Mouse (Mus musculus) brown adipose tissue, adult 24 weeks (tissue): ENCODE measurements around the gene Ppp1ca. TPM values are rescaled to one million over a fixed set of nuclear protein-coding genes. Genes with fewer than 3 reads are reported as not detected.

ENCODE experiments used
- H3K27ac ChIP-seq: fragments of 200-500 bp; replicated peaks from 2 replicates; pipeline ENCODE4 v1.5.1; 2012; ENCODE audit warnings: low read depth, mild to moderate bottlenecking, low read length
- H3K4me1 ChIP-seq: fragments of 200-500 bp; 2 replicates; pipeline ENCODE4 v1.6.1; 2012; ENCODE audit warnings: low read length, mixed read lengths; ENCODE audit not compliant: control insufficient read depth, insufficient read depth, insufficient read length
- H3K4me3 ChIP-seq: fragments of 200-500 bp; 2 replicates; pipeline ENCODE4 v1.5.1; 2012; ENCODE audit warnings: low read depth, mild to moderate bottlenecking, low read length, moderate library complexity; ENCODE audit not compliant: insufficient read depth
- polyA plus RNA-seq: library from polyadenylated mRNA; stranded (reverse); fragments of >200 nt; gene quantifications from 2 replicates; pipeline ENCODE4 v1.2.4, GENCODE M21; 2012; ENCODE audit not compliant: missing spikeins, insufficient read depth, insufficient read length

Gene Ppp1ca
- polyA plus RNA-seq, 1 experiment, result 309 TPM

DNA sequence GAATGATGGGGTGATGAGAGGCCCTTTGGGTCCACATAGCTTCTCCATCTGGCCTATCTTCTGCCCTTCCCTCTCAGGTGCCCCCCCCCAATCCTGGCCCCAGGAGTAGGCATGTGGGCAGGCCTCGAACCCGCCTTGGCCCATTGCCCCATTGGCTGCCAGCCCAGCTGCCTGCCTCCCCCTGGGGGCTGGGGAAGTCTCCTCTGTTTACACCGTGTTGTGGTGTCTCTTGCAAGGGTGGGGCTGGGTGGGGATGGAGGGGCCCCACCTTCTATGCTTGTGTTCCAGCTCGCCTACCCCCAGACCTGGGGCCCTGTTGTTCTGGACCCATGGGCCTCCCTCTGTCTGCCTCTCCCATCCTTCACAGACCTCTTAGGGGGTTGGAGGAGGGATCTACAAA is 28.6 kb downstream of the Ppp1ca start:
- Histone ChIP-seq H3K27ac (no peak overlapping the region), H3K4me1 (peaks cover 4% of the 10 kb centered on the region; the same call in 1 of the 2 replicates), H3K4me3 (no peak overlapping the region)

DNA sequence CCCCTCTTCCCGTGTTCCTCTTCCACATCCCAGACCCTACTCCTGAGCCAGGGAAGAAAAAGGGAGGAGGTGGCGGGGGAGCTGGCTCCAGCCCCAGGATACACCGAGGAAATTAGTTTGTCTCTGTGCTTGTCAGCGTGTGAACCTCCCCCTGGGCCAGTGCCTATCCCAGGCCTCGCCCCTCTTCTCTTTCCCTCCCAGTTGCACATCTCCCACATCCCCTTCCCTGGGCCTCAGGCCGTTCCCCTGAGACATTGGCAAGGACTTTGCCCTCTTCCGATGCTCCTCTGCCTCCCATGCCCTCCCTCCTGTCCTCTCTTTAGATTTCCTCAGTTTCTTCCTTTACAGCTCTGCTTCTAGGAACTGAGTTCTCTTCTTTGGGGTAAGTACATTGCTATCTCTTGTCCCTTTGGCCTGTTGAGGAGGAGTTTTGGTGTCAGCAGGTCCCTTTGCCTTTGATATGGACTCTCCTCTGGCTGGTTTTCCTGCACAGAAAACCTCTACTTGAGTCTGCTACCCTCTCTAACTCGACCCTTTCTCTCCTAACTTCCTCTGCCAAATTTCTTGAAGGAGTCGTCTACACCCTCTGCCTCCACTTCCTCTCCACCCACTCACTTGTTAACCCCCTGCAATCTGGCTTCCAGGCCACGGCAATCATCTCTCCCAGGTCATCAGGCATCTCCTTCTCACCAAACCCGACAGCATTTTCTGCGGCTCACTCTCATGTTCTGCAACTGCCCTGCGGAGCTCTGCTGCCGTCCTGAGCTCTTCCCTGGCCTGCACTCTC is 29.3 kb downstream of the Ppp1ca start:
- H3K4me1 ChIP-seq, result peaks cover 4% of the 10 kb centered on the region; the same call in 1 of the 2 replicates
- H3K27ac ChIP-seq, result peak overlapping the region; percentile 23; the same call in 1 of the 2 replicates
- no peak overlapping the region for H3K4me3 ChIP-seq

DNA sequence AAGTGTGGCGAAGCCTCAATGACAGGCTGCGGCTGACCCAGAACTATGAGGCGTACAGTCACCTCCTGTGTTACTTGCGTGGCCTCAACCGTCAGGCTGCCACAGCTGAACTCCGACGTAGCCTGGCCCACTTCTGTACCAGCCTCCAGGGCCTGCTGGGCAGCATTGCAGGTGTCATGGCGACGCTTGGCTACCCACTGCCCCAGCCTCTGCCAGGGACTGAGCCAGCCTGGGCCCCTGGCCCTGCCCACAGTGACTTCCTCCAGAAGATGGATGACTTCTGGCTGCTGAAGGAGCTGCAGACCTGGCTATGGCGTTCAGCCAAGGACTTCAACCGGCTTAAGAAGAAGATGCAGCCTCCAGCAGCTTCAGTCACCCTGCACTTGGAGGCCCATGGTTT is 30.3 kb downstream of the Ppp1ca start:
- Histone ChIP-seq H3K27ac (no peak overlapping the region), H3K4me1 (peaks cover 4% of the 10 kb centered on the region; the same call in 1 of the 2 replicates), H3K4me3 (no peak overlapping the region)

DNA sequence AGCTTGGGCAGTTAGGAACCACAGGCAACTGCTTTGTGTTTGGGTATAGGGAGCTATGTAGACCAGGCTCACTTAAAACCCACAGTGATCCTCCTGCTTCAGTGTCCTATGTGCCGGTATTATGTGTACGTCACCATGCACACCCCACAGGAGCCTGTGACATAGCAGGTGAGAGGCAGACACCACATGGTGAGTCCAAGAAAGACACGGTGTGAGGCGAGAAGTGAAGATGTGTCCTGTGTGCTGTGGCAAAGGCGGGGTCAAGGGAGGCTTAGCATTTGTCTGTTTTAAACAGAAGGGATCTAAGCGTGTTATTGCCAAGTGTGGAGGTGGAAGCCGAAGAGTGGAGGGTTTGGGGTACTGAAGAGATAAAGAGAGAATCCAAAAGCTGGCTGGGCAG is 34.9 kb downstream of the Ppp1ca start:
- Histone ChIP-seq H3K4me3 (no peak overlapping the region), H3K4me1 (peaks cover 12% of the 10 kb centered on the region; the same call in 1 of the 2 replicates), H3K27ac (no peak overlapping the region)

DNA sequence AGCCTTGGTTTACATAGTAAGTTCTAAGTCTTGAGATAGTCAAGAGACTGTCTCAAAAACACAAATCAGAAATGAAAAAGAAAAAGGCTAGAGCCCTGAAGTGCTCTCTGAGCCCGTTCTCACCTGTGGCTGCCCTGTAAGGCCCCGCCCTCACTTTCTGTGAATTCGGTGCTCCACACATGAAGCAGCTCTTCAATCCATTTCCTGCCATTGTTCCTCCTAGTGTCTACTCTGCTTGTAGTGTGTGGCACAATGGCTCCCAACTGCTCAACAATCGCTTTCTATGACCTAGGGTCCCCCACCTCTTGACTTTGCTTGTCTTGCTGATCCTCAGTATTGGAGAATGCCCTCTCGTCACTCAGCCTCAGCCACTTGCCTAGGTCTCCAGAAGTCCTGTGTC is 35.6 kb downstream of the Ppp1ca start:
- H3K4me1 ChIP-seq, result peaks cover 15% of the 10 kb centered on the region; the same call in 1 of the 2 replicates

DNA sequence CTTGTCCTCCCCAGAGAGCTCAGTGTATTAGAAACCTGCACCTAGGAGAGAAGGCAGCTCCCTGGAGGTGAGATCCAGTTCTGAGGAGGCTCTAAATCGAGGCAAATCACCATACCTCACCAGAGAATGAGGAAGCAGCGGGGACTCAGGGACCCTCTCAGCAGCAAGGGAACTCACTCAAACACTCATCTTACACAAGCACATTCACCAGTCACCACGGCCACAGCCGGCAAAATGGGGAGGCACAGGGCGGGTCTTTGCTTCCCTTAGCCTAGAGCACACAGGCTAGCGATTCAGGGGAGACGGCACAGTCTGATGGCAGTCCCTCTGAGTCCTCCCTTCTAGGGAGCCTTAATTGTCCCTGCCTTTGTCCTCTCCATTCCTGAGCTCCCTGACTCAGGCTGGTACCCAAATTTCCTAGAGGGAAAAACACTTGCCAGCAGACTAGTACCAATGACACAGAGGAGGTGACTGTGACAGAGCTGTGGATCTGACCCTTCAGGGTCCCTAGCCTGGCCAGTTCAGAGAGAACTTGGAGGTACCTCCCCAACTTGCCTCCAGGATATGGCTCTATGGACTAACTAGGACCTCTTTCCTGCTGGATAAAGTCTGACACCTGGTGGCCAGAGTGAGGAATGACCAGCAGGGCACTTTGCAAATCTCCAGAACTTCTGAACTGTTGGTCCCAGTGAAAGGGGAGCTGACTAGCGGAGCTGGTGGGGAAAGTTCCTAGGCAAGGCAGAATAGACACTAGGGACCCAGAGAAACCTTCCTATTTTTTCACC is 36.2 kb downstream of the Ppp1ca start:
- Histone ChIP-seq H3K27ac (no peak overlapping the region), H3K4me1 (peaks cover 16% of the 10 kb centered on the region; the same call in 1 of the 2 replicates)

More for the DNA sequence above, 35.6 kb downstream of the Ppp1ca start:
- H3K27ac ChIP-seq, result no peak overlapping the region
- H3K4me3 ChIP-seq, result no peak overlapping the region

DNA sequence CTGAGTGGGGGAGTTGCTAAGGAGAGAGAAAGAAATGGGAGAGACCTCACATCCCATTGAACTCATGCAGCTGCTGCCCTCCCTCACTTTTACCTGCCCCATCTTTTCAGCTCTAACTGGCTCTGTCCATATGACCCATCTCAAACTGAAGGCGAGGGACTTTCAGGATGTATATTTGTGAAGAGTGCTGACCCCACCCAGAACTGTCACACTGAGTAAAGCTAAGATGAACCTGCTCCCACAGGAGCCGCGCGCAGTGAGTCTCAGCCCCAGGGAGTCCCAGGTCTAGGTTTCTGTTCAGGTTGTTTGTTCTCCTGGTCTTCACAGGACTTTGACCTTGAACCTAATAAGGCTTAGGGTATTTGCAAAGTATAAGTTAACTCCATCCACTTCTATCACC is 37.0 kb downstream of the Ppp1ca start:
- H3K4me3 ChIP-seq, result no peak overlapping the region
- H3K4me1 ChIP-seq, result peaks cover 16% of the 10 kb centered on the region; the same call in 1 of the 2 replicates
- no peak overlapping the region for H3K27ac ChIP-seq

More for the DNA sequence above, 36.2 kb downstream of the Ppp1ca start:
- H3K4me3 ChIP-seq, result no peak overlapping the region

DNA sequence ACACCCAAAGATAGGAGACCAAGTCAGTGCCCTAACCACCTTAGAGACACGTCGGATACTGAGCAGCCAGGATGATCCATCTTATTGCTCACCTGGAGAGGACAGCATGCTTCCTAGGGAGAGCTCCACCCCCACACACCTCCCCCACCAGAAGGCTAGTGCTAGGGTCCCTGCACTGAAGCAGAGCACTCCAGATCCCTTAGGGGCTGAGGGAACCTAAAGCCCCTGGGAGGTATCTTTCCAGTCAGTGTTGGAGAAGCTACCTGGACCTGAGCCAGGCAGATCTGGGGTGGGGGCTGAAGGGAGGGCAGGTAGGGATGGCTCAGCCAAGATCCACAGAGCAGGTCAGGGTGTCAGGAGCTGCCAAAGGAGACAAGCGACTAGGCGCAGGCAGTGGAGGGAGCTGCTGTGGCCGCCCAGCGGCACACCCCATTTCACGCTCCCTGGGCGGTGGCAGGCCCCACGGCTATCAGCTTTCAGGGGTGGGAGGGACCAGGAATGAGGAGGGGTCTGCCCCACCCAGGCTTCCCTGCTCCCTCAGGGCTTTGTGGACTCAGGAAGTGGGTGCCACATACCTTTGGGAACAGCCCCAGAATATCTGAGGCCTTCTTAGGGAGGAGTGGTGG is 37.7 kb downstream of the Ppp1ca start:
- H3K4me1 ChIP-seq, result peaks cover 16% of the 10 kb centered on the region; the same call in 1 of the 2 replicates
- H3K4me3 ChIP-seq, result no peak overlapping the region
- H3K27ac ChIP-seq, result peak overlapping the region; percentile 65

DNA sequence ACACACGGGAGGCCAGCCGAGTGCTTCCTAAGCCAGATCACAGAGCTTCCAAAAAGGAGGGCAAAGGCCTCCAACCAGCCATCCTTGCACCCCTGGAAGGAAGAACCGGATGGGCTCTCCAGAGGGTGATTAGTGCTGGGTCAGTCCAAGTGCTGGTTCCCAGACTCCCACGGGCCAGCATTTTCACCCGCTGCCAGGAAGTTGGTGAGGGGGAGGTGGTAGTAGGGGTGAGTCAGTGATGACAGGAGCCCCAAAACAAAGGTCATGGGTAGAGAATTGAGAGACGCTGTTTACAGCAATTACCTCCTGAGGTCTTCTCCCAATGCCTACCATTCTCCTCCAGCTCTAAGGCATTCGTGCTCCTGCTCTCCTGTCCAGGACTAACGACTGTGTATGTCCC is 38.5 kb downstream of the Ppp1ca start:
- Histone ChIP-seq H3K27ac (peak overlapping the region; percentile 73), H3K4me1 (peaks cover 16% of the 10 kb centered on the region; the same call in 1 of the 2 replicates), H3K4me3 (no peak overlapping the region)

DNA sequence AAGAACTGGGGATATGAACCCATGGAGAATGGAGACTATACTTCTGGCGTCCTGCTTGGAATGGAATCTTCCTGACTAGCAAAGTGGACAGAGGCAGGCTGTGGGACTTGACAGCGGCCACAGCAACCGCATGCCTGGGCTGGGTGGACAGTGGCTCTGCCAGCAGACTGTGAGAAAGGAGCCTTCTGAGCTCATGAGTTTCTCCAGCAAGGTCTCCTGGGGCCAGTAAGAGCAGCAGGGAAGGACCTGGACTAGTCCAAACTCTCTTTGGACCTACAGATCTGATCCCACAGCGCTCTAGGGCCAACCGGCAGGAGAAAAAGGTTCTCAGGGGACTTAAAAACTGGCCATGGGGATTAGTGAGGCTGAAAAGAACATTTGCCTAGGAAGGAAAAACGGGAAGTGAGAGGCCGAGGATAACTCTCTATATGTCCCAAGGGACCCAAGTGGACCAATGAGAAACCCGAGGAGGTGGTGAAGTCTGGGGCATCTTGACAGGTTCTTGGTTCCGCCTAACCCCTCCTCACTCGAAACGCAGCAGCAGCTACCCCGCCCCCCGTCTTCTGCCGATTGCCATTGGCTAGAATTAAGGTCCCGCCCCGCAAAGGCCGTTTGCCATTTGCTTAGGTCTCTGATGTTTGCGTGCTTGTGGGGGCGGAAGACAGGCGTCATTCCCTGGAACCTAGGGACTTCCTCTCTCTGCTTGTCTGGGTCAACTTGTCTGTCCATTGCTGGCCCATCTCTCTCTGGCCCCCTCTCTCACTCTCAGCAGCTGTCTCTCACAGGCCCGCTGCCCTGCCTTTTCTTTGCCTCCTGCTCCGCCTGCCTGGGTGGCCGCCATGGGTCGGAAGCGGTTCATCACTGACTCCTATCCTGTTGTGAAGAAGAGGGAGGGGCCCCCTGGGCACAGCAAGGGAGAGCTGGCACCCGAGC is 39.7 kb downstream of the Ppp1ca start, which contains the start of gene Pold4:
Pold4 (plus strand) TSS at position 647 of the 933 bp plus-strand sequence.
- Histone ChIP-seq H3K27ac (peak within 1 kb of the TSS; percentile 97), H3K4me3 (peak within 1 kb of the TSS; percentile 75), H3K4me1 (peaks cover 16% of the 10 kb centered on the region; the same call in 1 of the 2 replicates)

DNA sequence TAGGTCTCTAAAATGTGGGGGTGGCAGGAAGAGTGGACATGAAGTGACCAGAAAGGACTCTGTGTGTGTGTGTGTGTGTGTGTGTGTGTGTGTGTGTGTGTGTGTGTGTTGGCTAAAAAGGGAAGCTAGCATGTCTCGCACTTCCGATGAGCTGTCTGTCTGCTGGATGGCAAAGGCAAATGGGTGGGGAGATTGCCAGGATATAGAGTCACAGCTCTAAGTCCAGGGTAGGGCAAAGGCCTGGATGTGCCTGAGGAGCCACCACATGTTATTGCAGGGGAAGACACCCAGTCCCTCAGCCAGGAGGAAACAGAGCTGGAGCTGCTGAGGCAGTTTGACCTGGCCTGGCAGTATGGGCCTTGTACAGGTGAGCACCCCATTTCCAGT is 40.3 kb downstream of the Ppp1ca start:
- H3K4me3 ChIP-seq, result peak overlapping the region; percentile 75
- H3K27ac ChIP-seq, result peak overlapping the region; percentile 97
- H3K4me1 ChIP-seq, result peaks cover 16% of the 10 kb centered on the region; the same call in 1 of the 2 replicates

DNA sequence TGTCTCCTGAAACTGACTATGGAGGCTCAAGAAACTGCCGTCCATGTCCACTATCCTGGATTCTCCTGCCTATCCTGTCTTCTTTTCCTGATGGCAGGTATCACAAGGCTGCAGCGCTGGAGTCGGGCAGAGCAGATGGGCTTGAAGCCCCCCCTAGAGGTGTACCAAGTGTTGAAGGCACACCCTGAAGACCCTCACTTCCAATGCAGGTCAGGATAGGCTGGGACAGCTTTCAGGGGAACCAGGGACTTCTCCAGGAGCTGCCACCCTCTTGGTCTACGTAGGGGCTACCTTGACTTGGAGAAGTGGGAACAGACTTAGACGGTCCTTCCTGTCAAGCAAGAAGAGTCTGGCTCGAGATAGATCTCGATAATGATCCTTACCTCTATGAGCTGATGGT is 40.8 kb downstream of the Ppp1ca start:
- Histone ChIP-seq H3K4me3 (peak overlapping the region; percentile 75), H3K27ac (peak overlapping the region; percentile 97), H3K4me1 (peaks cover 16% of the 10 kb centered on the region; the same call in 1 of the 2 replicates)

DNA sequence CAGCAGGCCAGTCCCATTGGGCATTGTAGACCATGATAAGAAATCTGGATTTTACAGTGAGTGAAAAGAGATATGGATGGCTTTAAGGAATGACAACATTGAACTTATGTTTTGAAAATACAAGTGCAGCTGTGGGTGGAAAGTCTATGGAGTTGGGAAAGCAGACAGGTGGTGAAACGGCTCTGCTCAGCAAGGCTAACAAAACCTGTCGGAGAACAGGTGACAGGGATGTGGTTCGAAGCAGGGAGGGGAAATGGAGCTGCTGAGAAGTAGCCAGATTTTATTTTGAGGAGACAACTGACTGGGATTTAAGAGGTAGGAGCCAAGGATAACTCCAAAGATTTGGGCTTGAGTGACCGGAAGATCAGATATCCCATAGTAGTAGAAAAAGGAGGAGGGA is 42.7 kb downstream of the Ppp1ca start:
- H3K4me1 ChIP-seq, result peaks cover 16% of the 10 kb centered on the region; the same call in 1 of the 2 replicates
- H3K4me3 ChIP-seq, result no peak overlapping the region
- H3K27ac ChIP-seq, result no peak overlapping the region

DNA sequence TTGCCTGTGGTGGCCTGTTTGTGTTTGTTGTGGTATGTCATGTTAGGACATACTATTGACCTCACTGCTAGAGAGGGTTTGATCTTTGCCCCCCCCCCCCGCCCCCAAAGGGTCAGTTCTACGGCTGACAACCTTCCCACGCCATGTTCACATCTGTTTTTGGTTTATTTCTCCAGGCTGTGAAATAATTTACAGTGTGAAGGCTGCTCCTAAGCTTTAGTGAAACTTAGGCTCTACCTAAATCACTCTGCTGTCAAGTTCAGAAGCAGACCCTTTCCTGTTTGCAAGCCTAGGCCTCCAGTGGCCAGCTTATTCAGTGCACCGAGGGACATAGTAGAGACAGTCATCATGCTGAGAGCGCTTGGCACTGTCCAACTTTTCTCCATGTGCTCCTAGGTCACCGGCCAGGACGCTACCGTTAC is 48.4 kb downstream of the Ppp1ca start:
- Histone ChIP-seq H3K4me3 (no peak overlapping the region), H3K27ac (no peak overlapping the region), H3K4me1 (no peaks in the 10 kb centered on the region)
